Mouse (Mus musculus) stomach, postnatal 0 days (tissue): ENCODE measurements at regions not wholly inside any gene's neighbourhood (a gene's known extent, or its start where the extent isn't known, plus 50 kb on each side); places are given as distances from the start of the nearest gene placed in this dataset.

Source experiments
- ATAC-seq: fragments of 200-750 bp; cut with Nextera tagmentation; 2 replicates; pipeline ENCODE4 v1.8.0; 2017; ENCODE audit not compliant: low FRiP score, low TSS enrichment
- DNase-seq: peaks from one replicate; pipeline ENCODE4 v3.0.0-alpha.2; 2016; ENCODE audit warnings: low spot score
- H3K27ac ChIP-seq: fragments of 300-500 bp; sonication (generic); replicated peaks from 2 replicates; pipeline ENCODE4 v1.5.1; 2014; ENCODE audit warnings: mild to moderate bottlenecking, control low read depth
- H3K27me3 ChIP-seq: fragments of 300-500 bp; sonication (generic); 2 replicates; pipeline ENCODE4 v1.6.1; 2014; ENCODE audit warnings: low read length; ENCODE audit not compliant: control insufficient read depth, insufficient read depth
- H3K36me3 ChIP-seq: fragments of 300-500 bp; sonication (generic); 2 replicates; pipeline ENCODE4 v1.6.1; 2014; ENCODE audit warnings: low read length, mixed read lengths; ENCODE audit not compliant: control insufficient read depth, insufficient read depth
- H3K4me1 ChIP-seq: fragments of 300-500 bp; sonication (generic); replicated peaks from 2 replicates; pipeline ENCODE4 v1.6.1; 2014; ENCODE audit warnings: antibody characterized with exemption; ENCODE audit not compliant: control insufficient read depth, insufficient read depth
- H3K4me2 ChIP-seq: fragments of 300-500 bp; sonication (generic); replicated peaks from 2 replicates; pipeline ENCODE4 v1.6.1; 2014; ENCODE audit warnings: low read depth, mild to moderate bottlenecking, control low read depth, moderate library complexity
- H3K4me3 ChIP-seq: fragments of 300-500 bp; sonication (generic); 2 replicates; pipeline ENCODE4 v1.5.1; 2014; ENCODE audit warnings: low read depth, low read length, control low read depth
- H3K9ac ChIP-seq: fragments of 300-500 bp; sonication (generic); 2 replicates; pipeline ENCODE4 v1.6.1; 2014; ENCODE audit warnings: mild to moderate bottlenecking, low read length, control low read depth, mixed read lengths
- H3K9me3 ChIP-seq: fragments of 300-500 bp; sonication (generic); 2 replicates; pipeline ENCODE4 v1.6.1; 2016; ENCODE audit warnings: low read length; ENCODE audit not compliant: control insufficient read depth
- CTCF ChIP-seq: IDR thresholded peaks from 2 replicates; pipeline ENCODE4 v1.5.1; 2016; ENCODE audit warnings: antibody characterized with exemption, low read depth, mild to moderate bottlenecking, moderate library complexity
- EP300 ChIP-seq: optimal IDR thresholded peaks from 2 replicates; pipeline ENCODE3; 2016; ENCODE audit warnings: antibody characterized with exemption
- WGBS: fragments of 180-500 bp; shearing (Covaris S2); extraction: QIAGEN DNeasy Blood & Tissue Kit; methylation state at CpG from one replicate; pipeline ENCODE4 v1.1.7; 2014; 5-methylcytosine and 5-hydroxymethylcytosine counted together

DNA sequence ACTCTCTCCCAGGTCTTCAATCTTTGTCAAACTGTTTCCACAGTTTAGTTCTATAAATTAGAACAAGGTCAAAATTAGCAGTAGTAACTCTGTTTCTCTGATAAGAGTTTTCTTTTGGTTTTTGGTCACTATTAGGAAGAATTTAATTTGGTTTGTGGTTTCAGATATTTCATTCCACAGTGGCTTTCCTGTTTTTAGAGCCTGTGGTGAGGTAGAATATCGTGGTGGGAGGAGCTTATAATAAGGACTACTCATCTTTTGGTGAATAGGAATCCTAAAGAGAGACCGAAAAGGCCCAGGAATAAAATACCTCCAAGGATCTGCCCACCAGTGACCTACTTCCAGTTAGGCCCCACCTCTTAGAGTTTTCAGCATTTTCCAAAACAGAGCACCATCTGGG lies 125.8 kb upstream of the Fut8 start:
- Histone ChIP-seq H3K4me3 (no peak overlapping the region), H3K9me3 (0 out of 2 replicates have a peak, but pooled peaks cover 2% of the 10 kb centered on the region), H3K4me2 (no peak overlapping the region), H3K27ac (no peak overlapping the region), H3K36me3 (no peaks in the 10 kb centered on the region), H3K4me1 (no peaks in the 10 kb centered on the region), H3K27me3 (no peaks in the 10 kb centered on the region), H3K9ac (no peak overlapping the region)
- no peak for TF ChIP-seq EP300
- TF ChIP-seq CTCF = no peak
- DNase-seq (no peak), ATAC-seq (no peak)
- WGBS = 80% methylated on average over 2 of the region's 2 CpGs

DNA sequence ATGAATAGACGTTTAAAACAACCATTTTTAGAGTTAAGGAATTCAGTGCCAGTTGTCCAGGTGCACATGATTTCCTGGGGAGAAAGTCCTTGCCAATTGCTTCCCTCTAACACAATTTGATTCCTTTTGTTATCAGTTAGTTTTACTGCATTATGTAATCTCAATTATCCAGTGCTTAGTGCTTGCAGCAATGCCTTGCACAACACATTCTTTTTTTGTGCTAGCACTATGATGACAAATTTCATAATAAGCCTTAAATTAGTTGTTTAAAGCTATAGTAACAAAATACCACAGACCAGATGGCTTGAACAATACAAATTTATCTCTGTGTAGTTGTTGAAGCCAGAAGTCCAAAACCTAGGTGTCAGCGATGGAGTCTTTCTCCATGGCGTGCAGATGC lies 130.7 kb upstream of the Fut8 start:
- no peak overlapping the region for H3K27ac ChIP-seq
- 0 out of 2 replicates have a peak, but pooled peaks cover 2% of the 10 kb centered on the region for H3K9me3 ChIP-seq
- H3K36me3 ChIP-seq = no peaks in the 10 kb centered on the region
- no peak overlapping the region for H3K4me2 ChIP-seq
- H3K27me3 ChIP-seq = no peaks in the 10 kb centered on the region
- DNase-seq = no peak
- WGBS = 72% methylated on average over 3 of the region's 3 CpGs
- H3K9ac ChIP-seq = no peak overlapping the region
- no peak for ATAC-seq
- no peak for TF ChIP-seq EP300
- no peak for TF ChIP-seq CTCF
- H3K4me1 ChIP-seq = no peaks in the 10 kb centered on the region
- no peak overlapping the region for H3K4me3 ChIP-seq

DNA sequence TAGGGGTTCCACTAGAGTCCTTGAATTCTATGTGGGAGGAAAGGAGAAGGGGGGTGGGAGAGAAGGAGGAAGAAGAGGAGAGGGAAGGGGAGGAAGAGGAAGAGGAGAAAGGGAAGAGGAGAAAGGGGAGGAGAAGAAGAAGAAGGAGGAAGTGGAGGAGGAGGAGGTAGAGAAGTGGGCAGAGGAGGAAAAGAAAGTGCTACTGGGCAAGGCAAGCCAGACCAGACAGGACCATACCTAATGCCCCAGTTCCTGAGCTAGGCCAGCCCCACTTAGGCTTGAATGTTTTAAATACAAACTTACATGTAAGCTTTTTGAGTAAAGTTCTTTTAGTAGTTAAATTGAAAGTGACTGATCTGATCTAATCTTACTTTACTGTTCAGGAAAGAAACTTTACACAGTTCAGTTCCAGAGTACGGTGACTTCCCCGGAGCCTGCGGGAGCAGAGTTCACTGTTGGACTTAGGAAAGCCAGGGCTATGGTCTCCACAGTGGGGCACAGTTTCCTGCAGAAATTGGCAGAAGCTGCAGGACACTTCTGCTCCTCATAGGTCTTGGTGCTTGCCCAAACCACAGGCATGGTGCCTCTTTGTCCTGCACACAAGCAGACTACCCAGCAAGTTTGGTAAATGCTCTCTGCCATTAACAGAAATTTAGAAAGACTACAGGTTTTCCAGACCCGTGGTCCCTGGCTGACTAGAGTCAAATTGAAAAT lies 131.9 kb upstream of the Fut8 start:
- Histone ChIP-seq H3K27me3 (no peaks in the 10 kb centered on the region), H3K27ac (no peak overlapping the region), H3K9me3 (no peaks in the 10 kb centered on the region), H3K4me1 (no peaks in the 10 kb centered on the region), H3K36me3 (no peaks in the 10 kb centered on the region), H3K4me2 (no peak overlapping the region), H3K9ac (no peak overlapping the region), H3K4me3 (no peak overlapping the region)
- no peak for TF ChIP-seq EP300
- no peak for TF ChIP-seq CTCF
- WGBS = 67% methylated on average over 4 of the region's 4 CpGs
- DNase-seq = peak; percentile 18
- ATAC-seq = no peak

- Histone ChIP-seq H3K9me3 (no peaks in the 10 kb centered on the region), H3K36me3 (no peaks in the 10 kb centered on the region), H3K4me2 (no peak overlapping the region), H3K4me3 (no peak overlapping the region), H3K27me3 (no peaks in the 10 kb centered on the region), H3K9ac (no peak overlapping the region), H3K4me1 (no peaks in the 10 kb centered on the region), H3K27ac (no peak overlapping the region)
- no peak for DNase-seq
- TF ChIP-seq CTCF (no peak), EP300 (no peak)
- WGBS = 97% methylated on average over 2 of the region's 2 CpGs
- no peak for ATAC-seq
These were observed 137.4 kb upstream of the Fut8 start for GRCm38 (mm10) chr12:77100482-77100881.

- DNase-seq (no peak), ATAC-seq (peak; percentile 73)
- H3K9ac ChIP-seq = no peak overlapping the region
- TF ChIP-seq CTCF (no peak), EP300 (no peak)
- H3K27ac ChIP-seq = no peak overlapping the region
- H3K36me3 ChIP-seq = no peaks in the 10 kb centered on the region
- no peak overlapping the region for H3K4me3 ChIP-seq
- H3K4me1 ChIP-seq = no peaks in the 10 kb centered on the region
- H3K4me2 ChIP-seq = no peak overlapping the region
- H3K9me3 ChIP-seq = no peaks in the 10 kb centered on the region
- H3K27me3 ChIP-seq = no peaks in the 10 kb centered on the region
- WGBS = 58% methylated on average over 5 of the region's 5 CpGs
These were observed 137.5 kb upstream of the Max start for GRCm38 (mm10) chr12:77099521-77099920.

GRCm38 (mm10) chr12:77098821-77099220 lies 136.8 kb upstream of the Max start:
- WGBS = 84% methylated on average over 4 of the region's 4 CpGs
- H3K4me3 ChIP-seq = no peak overlapping the region
- no peaks in the 10 kb centered on the region for H3K4me1 ChIP-seq
- no peak overlapping the region for H3K27ac ChIP-seq
- no peaks in the 10 kb centered on the region for H3K27me3 ChIP-seq
- no peak for TF ChIP-seq CTCF
- no peak for TF ChIP-seq EP300
- no peaks in the 10 kb centered on the region for H3K9me3 ChIP-seq
- DNase-seq (no peak), ATAC-seq (no peak)
- no peak overlapping the region for H3K4me2 ChIP-seq
- H3K9ac ChIP-seq = no peak overlapping the region
- no peaks in the 10 kb centered on the region for H3K36me3 ChIP-seq
